Mouse (Mus musculus) thymus, adult 2 months (tissue): ENCODE results near the gene Ptgfrn.

Experiments
- CTCF ChIP-seq: fragments of 200-500 bp; IDR thresholded peaks from 2 replicates; pipeline ENCODE4 v1.5.1; 2012; ENCODE audit warnings: mild to moderate bottlenecking, control low read depth, low read length, moderate library complexity, borderline replicate concordance; ENCODE audit not compliant: control insufficient read depth, poor library complexity, insufficient read depth; ENCODE audit errors: extremely low read depth
- POLR2A ChIP-seq: fragments of 200-500 bp; IDR thresholded peaks from 2 replicates; pipeline ENCODE4 v1.6.1; 2012; ENCODE audit warnings: mild to moderate bottlenecking, low read length, control low read depth, moderate library complexity; ENCODE audit not compliant: control insufficient read depth, poor library complexity, insufficient read depth; ENCODE audit errors: extremely low read depth

DNA sequence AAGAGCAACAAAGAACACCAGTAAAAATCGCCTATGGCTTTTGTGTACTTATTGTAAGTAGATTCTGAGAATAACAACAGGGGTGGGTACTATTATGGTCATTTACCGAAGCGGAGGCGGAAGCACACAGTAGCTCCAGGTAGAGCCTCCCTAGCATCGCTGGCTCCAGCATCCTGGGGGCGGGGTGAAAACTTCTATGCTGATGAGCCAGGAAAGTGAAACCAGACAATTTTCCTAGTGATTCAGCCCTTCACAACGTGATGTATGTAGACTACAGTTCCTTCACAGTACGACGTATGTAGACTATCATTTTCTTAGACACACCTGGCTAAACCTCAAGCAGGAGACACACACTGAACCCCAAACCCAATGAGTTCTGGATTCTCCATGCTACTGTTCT is 36.7 kb downstream of the Ptgfrn start:
- TF ChIP-seq CTCF (no peak), POLR2A (no peak)
